Mouse (Mus musculus): ENCODE data around the gene Hbq1b. TPM values are rescaled to one million over a fixed set of nuclear protein-coding genes. Genes with fewer than 3 reads are reported as not detected.

The Hbq1b gene
- polyA plus RNA-seq, 1 experiment from 2014 or later: 4.9 TPM

Other genes starting within 250 kb of the Hbq1b start
- not detected in 2 replicates for gene Il9r, start 86.7 kb upstream of the Hbq1b start, polyA plus RNA-seq (2014; fragmentation: Nextera tagmentation; extraction: Ambion mirVana)
- gene Snrnp25, start 81.5 kb upstream of the Hbq1b start, polyA plus RNA-seq (2014; fragmentation: Nextera tagmentation; extraction: Ambion mirVana): 106 and 108 TPM in 2 replicates
- 23.0 and 23.1 TPM in 2 replicates for gene Rhbdf1, start 64.7 kb upstream of the Hbq1b start, polyA plus RNA-seq (2014; fragmentation: Nextera tagmentation; extraction: Ambion mirVana)
- 37.8 and 39.9 TPM in 2 replicates for gene Mpg, start 60.5 kb upstream of the Hbq1b start, polyA plus RNA-seq (2014; fragmentation: Nextera tagmentation; extraction: Ambion mirVana)
- gene Nprl3, start 19.3 kb upstream of the Hbq1b start, polyA plus RNA-seq (2014; fragmentation: Nextera tagmentation; extraction: Ambion mirVana): 30.6 and 42.0 TPM in 2 replicates
- 2,383 and 2,443 TPM in 2 replicates for gene Hba-x, start 10.6 kb upstream of the Hbq1b start, polyA plus RNA-seq (2014; fragmentation: Nextera tagmentation; extraction: Ambion mirVana)
- 2,022 and 2,164 TPM in 2 replicates for gene Hba-a1, start 3.5 kb upstream of the Hbq1b start, polyA plus RNA-seq (2014; fragmentation: Nextera tagmentation; extraction: Ambion mirVana)
- gene Hba-a2, start 9.5 kb downstream of the Hbq1b start, polyA plus RNA-seq (2014; fragmentation: Nextera tagmentation; extraction: Ambion mirVana): 3,858 and 4,243 TPM in 2 replicates
- gene Hbq1a, start 13.1 kb downstream of the Hbq1b start, polyA plus RNA-seq (2014; fragmentation: Nextera tagmentation; extraction: Ambion mirVana): not detected in 2 replicates
- 25.5 and 27.8 TPM in 2 replicates for gene Sh3pxd2b, start 60.9 kb downstream of the Hbq1b start, polyA plus RNA-seq (2014; fragmentation: Nextera tagmentation; extraction: Ambion mirVana)
- 91.4 and 94.8 TPM in 2 replicates for gene Ubtd2, start 168.4 kb downstream of the Hbq1b start, polyA plus RNA-seq (2014; fragmentation: Nextera tagmentation; extraction: Ambion mirVana)
- not detected in 2 replicates for gene Efcab9, start 245.1 kb downstream of the Hbq1b start, polyA plus RNA-seq (2014; fragmentation: Nextera tagmentation; extraction: Ambion mirVana)
- 1.8 and 2.0 TPM in 2 replicates for gene Stk10, start 246.3 kb downstream of the Hbq1b start, polyA plus RNA-seq (2014; fragmentation: Nextera tagmentation; extraction: Ambion mirVana)

Data from limb, embryonic 11.5 days (tissue).